Mouse (Mus musculus): ENCODE measurements at regions not wholly inside any gene's neighbourhood (a gene's known extent, or its start where the extent isn't known, plus 50 kb on each side); places are given as distances from the start of the nearest gene placed in this dataset.

GRCm38 (mm10) chr14:86233305-86233704, 907.7 kb downstream of the Diaph3 start:
- Histone ChIP-seq H3K9ac (ENCODE audit: low read depth, low read length) (no peak overlapping the region), H3K27ac (ENCODE audit: low read depth, low read length) (no peak overlapping the region), H3K4me3 (ENCODE audit: low read depth, low read length) (no peak overlapping the region), H3K27me3 (replicated peaks; ENCODE audit: control insufficient read depth, insufficient read depth, low read length) (no peaks in the 10 kb centered on the region), H3K36me3 (ENCODE audit: control insufficient read depth, insufficient read depth) (no peaks in the 10 kb centered on the region), H3K9me3 (ENCODE audit: control insufficient read depth) (no peaks in the 10 kb centered on the region), H3K4me2 (replicated peaks; ENCODE audit: low read depth) (no peak overlapping the region), H3K4me1 (replicated peaks; ENCODE audit: control insufficient read depth, insufficient read depth, low read length) (no peaks in the 10 kb centered on the region)
- no peak for ATAC-seq
- TF ChIP-seq CTCF (IDR thresholded peaks at IDR 0.05; ENCODE audit: low read depth), result no peak
- 81% methylated on average over 1 of the region's 1 CpGs for WGBS

DNA sequence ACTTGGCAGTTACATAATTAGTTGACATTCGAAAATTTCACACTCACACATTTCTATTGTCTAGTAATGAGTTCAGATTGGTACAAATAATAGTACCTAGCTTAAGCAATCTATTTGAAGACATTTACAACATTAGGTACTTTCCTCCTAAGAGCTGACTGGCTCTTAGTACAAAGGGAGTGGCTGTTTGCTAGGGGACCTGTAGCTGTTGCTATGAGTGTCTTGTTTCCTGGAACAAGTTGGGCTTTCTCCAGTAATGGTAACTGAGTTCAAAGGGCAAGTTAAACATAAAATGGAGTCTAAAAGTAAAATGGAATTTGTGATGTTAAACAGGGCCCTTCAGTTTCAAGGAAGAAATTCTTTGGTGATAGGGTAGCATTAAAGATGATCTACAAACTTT, 910.4 kb downstream of the Diaph3 start:
- Histone ChIP-seq H3K4me3 (ENCODE audit: low read depth, low read length) (no peak overlapping the region), H3K27me3 (replicated peaks; ENCODE audit: control insufficient read depth, insufficient read depth, low read length) (no peaks in the 10 kb centered on the region), H3K9me3 (ENCODE audit: control insufficient read depth) (no peaks in the 10 kb centered on the region), H3K27ac (ENCODE audit: low read depth, low read length) (no peak overlapping the region), H3K4me2 (replicated peaks; ENCODE audit: low read depth) (no peak overlapping the region), H3K9ac (ENCODE audit: low read depth, low read length) (no peak overlapping the region), H3K36me3 (ENCODE audit: control insufficient read depth, insufficient read depth) (no peaks in the 10 kb centered on the region), H3K4me1 (replicated peaks; ENCODE audit: control insufficient read depth, insufficient read depth, low read length) (no peaks in the 10 kb centered on the region)
- ATAC-seq, result no peak
- TF ChIP-seq CTCF (IDR thresholded peaks at IDR 0.05; ENCODE audit: low read depth), result no peak
- 48% methylated on average over 1 of the region's 1 CpGs for WGBS

DNA sequence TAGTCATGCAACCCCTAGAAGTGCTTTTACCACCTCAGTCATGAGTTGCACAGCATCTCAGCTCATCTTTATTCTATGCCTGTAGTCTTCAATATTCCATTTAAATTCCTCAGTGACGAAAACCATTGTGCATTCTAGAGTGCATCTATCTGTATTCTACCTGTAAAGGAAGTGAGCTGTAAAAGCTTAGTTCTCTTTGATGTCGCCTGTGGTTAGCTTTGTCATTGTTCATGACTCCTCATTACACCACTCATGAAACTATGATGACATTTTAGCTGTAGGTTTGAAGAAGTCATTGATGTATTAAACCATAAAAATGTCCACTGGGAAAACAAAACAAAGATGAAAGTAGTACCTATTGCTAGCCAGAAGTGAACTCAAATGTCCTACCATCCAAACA, 911.3 kb downstream of the Diaph3 start:
- no peak for ATAC-seq
- Histone ChIP-seq H3K27ac (ENCODE audit: low read depth, low read length) (no peak overlapping the region), H3K4me2 (replicated peaks; ENCODE audit: low read depth) (no peak overlapping the region), H3K9me3 (ENCODE audit: control insufficient read depth) (no peaks in the 10 kb centered on the region), H3K4me3 (ENCODE audit: low read depth, low read length) (no peak overlapping the region), H3K36me3 (ENCODE audit: control insufficient read depth, insufficient read depth) (no peaks in the 10 kb centered on the region), H3K4me1 (replicated peaks; ENCODE audit: control insufficient read depth, insufficient read depth, low read length) (no peaks in the 10 kb centered on the region), H3K27me3 (replicated peaks; ENCODE audit: control insufficient read depth, insufficient read depth, low read length) (no peaks in the 10 kb centered on the region), H3K9ac (ENCODE audit: low read depth, low read length) (no peak overlapping the region)
- no peak for TF ChIP-seq CTCF (IDR thresholded peaks at IDR 0.05; ENCODE audit: low read depth)
- 84% methylated on average over 2 of the region's 2 CpGs for WGBS

GRCm38 (mm10) chr14:86215711-86216110, 925.3 kb downstream of the Diaph3 start:
- no peak for TF ChIP-seq CTCF (IDR thresholded peaks at IDR 0.05; ENCODE audit: low read depth)
- Histone ChIP-seq H3K4me3 (ENCODE audit: low read depth, low read length) (no peak overlapping the region), H3K9ac (ENCODE audit: low read depth, low read length) (no peak overlapping the region), H3K36me3 (ENCODE audit: control insufficient read depth, insufficient read depth) (no peaks in the 10 kb centered on the region), H3K27ac (ENCODE audit: low read depth, low read length) (no peak overlapping the region), H3K4me2 (replicated peaks; ENCODE audit: low read depth) (no peak overlapping the region), H3K4me1 (replicated peaks; ENCODE audit: control insufficient read depth, insufficient read depth, low read length) (no peaks in the 10 kb centered on the region), H3K27me3 (replicated peaks; ENCODE audit: control insufficient read depth, insufficient read depth, low read length) (no peaks in the 10 kb centered on the region), H3K9me3 (ENCODE audit: control insufficient read depth) (no peaks in the 10 kb centered on the region)
- ATAC-seq, result no peak
- WGBS, result 86% methylated on average over 9 of the region's 9 CpGs

DNA sequence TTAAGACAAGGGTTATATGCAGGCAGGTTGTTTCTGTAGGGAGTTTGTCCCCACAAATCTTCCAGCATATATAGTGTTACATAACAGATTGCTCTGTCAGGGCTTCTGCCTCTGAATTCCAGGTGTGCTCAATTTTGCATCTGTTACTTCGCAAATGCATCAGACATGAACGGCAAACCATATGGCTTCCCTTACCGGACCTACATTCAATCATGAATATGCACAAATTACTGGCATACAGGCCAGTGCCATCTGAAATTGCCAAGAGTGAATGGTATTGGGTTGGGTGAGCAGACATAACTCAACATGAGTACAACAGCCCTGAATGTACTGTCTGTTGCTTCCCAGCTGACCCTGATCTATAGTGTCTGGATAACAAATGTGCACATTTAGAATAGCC, 929.4 kb downstream of the Diaph3 start:
- 94% methylated on average over 3 of the region's 3 CpGs for WGBS
- H3K9me3 ChIP-seq (ENCODE audit: control insufficient read depth), result no peaks in the 10 kb centered on the region
- no peaks in the 10 kb centered on the region for H3K4me1 ChIP-seq (replicated peaks; ENCODE audit: control insufficient read depth, insufficient read depth, low read length)
- no peaks in the 10 kb centered on the region for H3K36me3 ChIP-seq (ENCODE audit: control insufficient read depth, insufficient read depth)
- H3K9ac ChIP-seq (ENCODE audit: low read depth, low read length), result no peak overlapping the region
- H3K4me3 ChIP-seq (ENCODE audit: low read depth, low read length), result no peak overlapping the region
- ATAC-seq, result no peak
- no peaks in the 10 kb centered on the region for H3K27me3 ChIP-seq (replicated peaks; ENCODE audit: control insufficient read depth, insufficient read depth, low read length)
- H3K27ac ChIP-seq (ENCODE audit: low read depth, low read length), result no peak overlapping the region
- no peak overlapping the region for H3K4me2 ChIP-seq (replicated peaks; ENCODE audit: low read depth)
- no peak for TF ChIP-seq CTCF (IDR thresholded peaks at IDR 0.05; ENCODE audit: low read depth)

DNA sequence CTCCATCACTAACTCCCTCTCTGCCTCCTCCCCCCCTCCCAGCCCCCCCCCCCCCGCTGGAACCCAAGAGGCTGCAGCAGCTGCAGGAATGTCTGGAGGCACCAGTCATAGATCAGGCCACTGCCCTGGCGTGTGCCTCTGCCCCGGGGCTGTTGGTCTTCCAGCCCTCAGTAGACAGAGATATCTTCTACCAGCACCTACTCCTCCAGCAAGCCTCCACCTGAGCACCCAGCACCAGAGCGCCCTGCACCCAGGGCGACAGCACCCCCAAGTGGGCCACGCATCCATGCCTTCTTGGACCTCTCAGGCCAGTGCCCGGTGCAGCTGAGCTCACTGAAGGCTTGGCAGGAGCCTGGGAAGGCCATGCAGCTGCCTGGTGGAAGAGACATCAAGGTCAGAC, 936.5 kb downstream of the Diaph3 start:
- ATAC-seq, result no peak
- no peak overlapping the region for H3K4me3 ChIP-seq (ENCODE audit: low read depth, low read length)

DNA sequence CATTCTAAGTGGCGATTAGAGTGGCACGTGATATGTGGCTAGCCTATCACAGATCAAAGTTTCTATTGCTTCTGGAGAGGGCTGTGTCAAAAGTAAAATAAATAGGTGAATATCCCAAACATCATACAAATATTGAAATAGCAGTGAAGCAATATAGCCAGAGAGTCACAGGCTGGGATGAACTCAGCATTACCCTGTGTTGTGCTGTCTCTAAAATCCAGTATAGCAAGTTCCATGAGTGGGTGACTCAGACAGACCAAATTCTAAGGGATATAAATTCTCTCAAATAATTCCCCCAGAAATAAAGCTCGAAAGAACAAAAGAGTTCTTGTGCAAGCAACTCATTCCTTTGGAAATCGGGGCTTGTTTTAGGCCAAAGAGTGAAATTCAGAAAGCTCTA, 943.2 kb downstream of the Diaph3 start:
- H3K9me3 ChIP-seq (ENCODE audit: control insufficient read depth), result no peaks in the 10 kb centered on the region
- no peaks in the 10 kb centered on the region for H3K36me3 ChIP-seq (ENCODE audit: control insufficient read depth, insufficient read depth)
- no peak overlapping the region for H3K27ac ChIP-seq (ENCODE audit: low read depth, low read length)
- no peak for ATAC-seq
- no peak overlapping the region for H3K4me3 ChIP-seq (ENCODE audit: low read depth, low read length)
- no peak overlapping the region for H3K4me2 ChIP-seq (replicated peaks; ENCODE audit: low read depth)
- no peak for TF ChIP-seq CTCF (IDR thresholded peaks at IDR 0.05; ENCODE audit: low read depth)
- no peaks in the 10 kb centered on the region for H3K4me1 ChIP-seq (replicated peaks; ENCODE audit: control insufficient read depth, insufficient read depth, low read length)
- no peaks in the 10 kb centered on the region for H3K27me3 ChIP-seq (replicated peaks; ENCODE audit: control insufficient read depth, insufficient read depth, low read length)
- 87% methylated on average over 4 of the region's 4 CpGs for WGBS
- no peak overlapping the region for H3K9ac ChIP-seq (ENCODE audit: low read depth, low read length)

More for the DNA sequence above, 936.5 kb downstream of the Diaph3 start:
- H3K4me1 ChIP-seq (replicated peaks; ENCODE audit: control insufficient read depth, insufficient read depth, low read length), result no peaks in the 10 kb centered on the region
- no peak overlapping the region for H3K4me2 ChIP-seq (replicated peaks; ENCODE audit: low read depth)
- no peaks in the 10 kb centered on the region for H3K36me3 ChIP-seq (ENCODE audit: control insufficient read depth, insufficient read depth)
- no peak for TF ChIP-seq CTCF (IDR thresholded peaks at IDR 0.05; ENCODE audit: low read depth)
- no peaks in the 10 kb centered on the region for H3K9me3 ChIP-seq (ENCODE audit: control insufficient read depth)
- no peaks in the 10 kb centered on the region for H3K27me3 ChIP-seq (replicated peaks; ENCODE audit: control insufficient read depth, insufficient read depth, low read length)
- H3K27ac ChIP-seq (ENCODE audit: low read depth, low read length), result no peak overlapping the region
- H3K9ac ChIP-seq (ENCODE audit: low read depth, low read length), result no peak overlapping the region
- WGBS, result 81% methylated on average over 7 of the region's 7 CpGs
